Mouse (Mus musculus) liver, embryonic 11.5 days (tissue): ENCODE data around the gene Il1b. TPM values are rescaled to one million over a fixed set of nuclear protein-coding genes. Genes with fewer than 3 reads are reported as not detected.

Source experiments
- ATAC-seq: fragments of 200-750 bp; cut with Nextera tagmentation; replicated peaks from 2 replicates; pipeline ENCODE4 v1.8.0; 2017; ENCODE audit warnings: moderate number of reproducible peaks, mild to moderate bottlenecking, moderate TSS enrichment, moderate library complexity; ENCODE audit not compliant: low FRiP score
- DNase-seq: peaks from one replicate; pipeline ENCODE4 v3.0.0-alpha.2; 2017; ENCODE audit warnings: low spot score
- H3K27ac ChIP-seq: fragments of 300-500 bp; sonication (generic); 2 replicates; pipeline ENCODE4 v1.5.1; 2014; ENCODE audit warnings: mild to moderate bottlenecking, low read depth, low read length, control low read depth
- H3K27me3 ChIP-seq: fragments of 300-500 bp; sonication (generic); replicated peaks from 2 replicates; pipeline ENCODE4 v1.6.1; 2014; ENCODE audit warnings: low read length, mixed read lengths; ENCODE audit not compliant: control insufficient read depth, insufficient read depth
- H3K36me3 ChIP-seq: fragments of 300-500 bp; sonication (generic); 2 replicates; pipeline ENCODE4 v1.6.1; 2014; ENCODE audit warnings: mild to moderate bottlenecking, low read length, moderate library complexity, mixed read lengths; ENCODE audit not compliant: control insufficient read depth, insufficient read depth
- H3K4me1 ChIP-seq: fragments of 300-500 bp; sonication (generic); replicated peaks from 2 replicates; pipeline ENCODE4 v1.6.1; 2014; ENCODE audit warnings: low read length, mixed read lengths; ENCODE audit not compliant: control insufficient read depth, insufficient read depth
- H3K4me2 ChIP-seq: fragments of 300-500 bp; sonication (generic); 2 replicates; pipeline ENCODE4 v1.6.1; 2014; ENCODE audit warnings: mild to moderate bottlenecking, control low read depth, moderate library complexity
- H3K4me3 ChIP-seq: fragments of 300-500 bp; sonication (generic); 2 replicates; pipeline ENCODE4 v1.5.1; 2014; ENCODE audit warnings: low read depth, low read length, control low read depth
- H3K9ac ChIP-seq: fragments of 300-500 bp; sonication (generic); 2 replicates; pipeline ENCODE4 v1.6.1; 2014; ENCODE audit warnings: low read depth, low read length, control low read depth
- H3K9me3 ChIP-seq: fragments of 300-500 bp; sonication (generic); 2 replicates; pipeline ENCODE4 v1.6.1; 2016; ENCODE audit warnings: low read length, inconsistent platforms, mixed read lengths; ENCODE audit not compliant: control insufficient read depth
- WGBS: fragments of 180-500 bp; shearing (Covaris S2); extraction: QIAGEN DNeasy Blood & Tissue Kit; methylation state at CpG from one replicate; pipeline ENCODE4 v1.1.7; 2014; 5-methylcytosine and 5-hydroxymethylcytosine counted together
- polyA plus RNA-seq: library from polyadenylated mRNA; unstranded; fragments of >200 nt; fragmentation: Nextera tagmentation; extraction: Ambion mirVana; gene quantifications from 2 replicates; pipeline ENCODE4 v1.2.1, GENCODE M21; 2014

Gene Il1b
- polyA plus RNA-seq, 1 experiment from 2014 or later = 0.25 TPM

DNA sequence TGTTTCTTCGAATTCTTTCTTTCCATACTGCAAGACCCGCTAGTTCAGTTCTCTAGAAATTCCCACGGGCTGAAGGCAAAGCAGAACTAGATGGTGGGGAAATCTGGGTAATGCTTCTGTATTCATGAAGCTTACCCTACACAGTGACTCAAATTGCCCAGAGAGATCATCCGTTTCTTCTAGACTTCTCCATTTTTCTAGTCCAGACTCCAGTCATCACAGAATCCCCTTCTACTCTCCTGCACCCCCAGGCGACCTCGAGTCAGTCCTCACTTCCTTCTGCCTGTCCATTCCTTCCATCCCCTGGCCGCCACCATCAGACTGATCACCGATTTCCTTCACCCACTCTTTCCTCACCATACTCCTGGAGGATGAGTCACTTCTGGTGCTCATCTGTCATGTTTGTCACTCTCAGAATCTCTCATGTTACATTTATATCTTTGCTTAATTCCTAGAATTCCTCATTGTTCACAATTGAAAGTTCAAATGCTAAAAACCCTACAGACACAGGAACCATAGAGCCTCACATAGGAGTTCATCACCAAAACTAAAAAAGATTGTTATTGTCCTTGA, 50.8 kb downstream of the Il1b start:
- no peak overlapping the region for H3K9ac ChIP-seq
- H3K27ac ChIP-seq = no peak overlapping the region
- H3K4me1 ChIP-seq = no peaks in the 10 kb centered on the region
- H3K4me2 ChIP-seq = no peak overlapping the region
- H3K27me3 ChIP-seq = no peaks in the 10 kb centered on the region
- 57% methylated on average over 8 of the region's 8 CpGs for WGBS
- no peak for DNase-seq
- ATAC-seq = no peak
- H3K36me3 ChIP-seq = no peaks in the 10 kb centered on the region
- no peak overlapping the region for H3K4me3 ChIP-seq
- H3K9me3 ChIP-seq = no peaks in the 10 kb centered on the region

DNA sequence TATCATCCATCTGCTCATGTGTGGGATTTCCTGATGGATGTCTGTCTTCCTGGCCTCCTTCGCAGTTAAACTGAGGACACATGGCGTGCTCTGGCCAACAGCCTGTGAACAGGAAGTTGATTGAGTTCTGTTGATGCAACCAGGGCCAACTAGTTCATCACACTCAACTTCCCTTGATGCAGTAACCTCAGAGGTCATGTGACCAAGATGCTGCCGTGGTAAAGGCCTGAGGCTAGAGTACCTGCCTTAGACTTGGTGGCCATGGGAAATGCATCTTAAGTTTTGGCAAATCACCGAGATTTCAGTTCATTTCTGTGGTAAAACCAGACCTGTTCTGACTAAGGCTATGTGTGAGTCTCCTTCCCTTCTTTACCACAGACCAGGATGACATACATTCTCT, 55.1 kb downstream of the Il1b start:
- no peak overlapping the region for H3K4me3 ChIP-seq

DNA sequence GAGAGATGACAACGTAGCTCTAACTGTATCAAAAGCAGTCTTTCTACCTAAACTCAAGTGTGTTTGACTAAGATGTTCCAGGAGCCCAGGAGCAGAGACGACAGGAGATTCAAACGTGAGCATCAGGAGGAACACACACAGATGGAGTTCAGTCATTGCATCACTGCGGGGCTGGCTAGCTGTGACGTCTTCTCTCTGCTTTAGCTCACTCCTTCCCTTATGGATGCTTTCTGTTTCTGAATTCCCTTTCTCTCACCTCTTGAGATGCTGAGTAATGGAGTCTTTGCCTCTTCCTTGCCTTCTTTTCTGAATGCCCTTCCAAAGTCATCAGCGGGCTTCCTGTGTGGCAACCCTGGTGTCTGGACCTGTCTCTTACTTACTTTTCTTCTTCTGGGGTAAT, 56.1 kb downstream of the Il1b start:
- ATAC-seq (no peak), DNase-seq (no peak)
- no peaks in the 10 kb centered on the region for H3K4me1 ChIP-seq
- no peak overlapping the region for H3K4me2 ChIP-seq
- H3K27me3 ChIP-seq = 0 out of 2 replicates have a peak, but pooled peaks cover 3% of the 10 kb centered on the region
- WGBS = 74% methylated on average over 6 of the region's 6 CpGs
- H3K9ac ChIP-seq = no peak overlapping the region
- no peaks in the 10 kb centered on the region for H3K36me3 ChIP-seq
- no peak overlapping the region for H3K4me3 ChIP-seq
- no peak overlapping the region for H3K27ac ChIP-seq
- H3K9me3 ChIP-seq = no peaks in the 10 kb centered on the region

More for the DNA sequence above, 55.1 kb downstream of the Il1b start:
- Histone ChIP-seq H3K27me3 (no peaks in the 10 kb centered on the region), H3K27ac (no peak overlapping the region), H3K4me1 (no peaks in the 10 kb centered on the region), H3K4me2 (no peak overlapping the region), H3K9me3 (no peaks in the 10 kb centered on the region), H3K36me3 (no peaks in the 10 kb centered on the region), H3K9ac (no peak overlapping the region)
- 54% methylated on average over 4 of the region's 4 CpGs for WGBS
- ATAC-seq (no peak), DNase-seq (no peak)

Other genes starting within 250 kb of the Il1b start
- gene Chchd5, start 241.4 kb downstream of the Il1b start, polyA plus RNA-seq = 18.6 and 19.5 TPM in 2 replicates
- gene Slc20a1, start 172.4 kb downstream of the Il1b start, polyA plus RNA-seq = 69.5 and 71.8 TPM in 2 replicates
- 55.1 and 63.7 TPM in 2 replicates for gene Ckap2l, start 73.9 kb downstream of the Il1b start, polyA plus RNA-seq
- 2.2 and 2.5 TPM in 2 replicates for gene Il1a, start 61.2 kb downstream of the Il1b start, polyA plus RNA-seq
- not detected in 2 replicates for gene F830045P16Rik, start 165.5 kb upstream of the Il1b start, polyA plus RNA-seq
- 26.8 and 29.6 TPM in 2 replicates for gene Sirpa, start 221.7 kb upstream of the Il1b start, polyA plus RNA-seq